Mouse (Mus musculus): Measurements from ENCODE around the gene Arl2bp. TPM values are rescaled to one million over a fixed set of nuclear protein-coding genes. Genes with fewer than 3 reads are reported as not detected.
A peak's percentile ranks its signal among the peaks of the same experiment; 100 is the strongest.

Arl2bp gene
- total and polyA plus RNA-seq, 3 experiments, result 104 to 180 (median 123) TPM

DNA sequence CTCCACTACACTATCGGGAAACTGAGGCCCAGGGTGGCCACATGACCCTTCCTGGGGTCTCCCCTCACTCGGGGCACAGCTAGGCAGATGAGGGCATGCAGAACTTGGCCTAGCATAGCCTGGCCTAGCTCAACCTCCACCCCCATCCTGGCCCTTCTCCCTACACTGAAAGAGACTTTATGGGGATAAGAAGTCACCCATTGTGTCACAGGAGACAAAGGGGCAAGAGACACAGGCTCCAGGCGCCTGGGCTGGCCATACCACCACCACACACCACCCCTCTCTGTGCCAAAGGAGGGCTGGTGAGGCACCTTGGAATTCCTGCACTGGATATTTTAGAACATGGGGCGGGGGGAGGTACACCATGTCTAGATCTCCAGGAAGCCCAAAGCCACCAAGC lies 17.9 kb downstream of the Arl2bp start:
- ATAC-seq (ENCODE audit: extremely low read depth, insufficient number of reproducible peaks, low FRiP score, poor library complexity, severe bottlenecking) (no peak), DNase-seq (ENCODE audit: low spot score) (no peak)
- Histone ChIP-seq H3K4me3 (ENCODE audit: low read depth, low read length) (no peak overlapping the region), H3K27me3 (ENCODE audit: insufficient read depth, low read length) (peaks cover 55% of the 10 kb centered on the region), H3K9me3 (replicated peaks) (peaks cover 8% of the 10 kb centered on the region), H3K36me3 (replicated peaks) (no peaks in the 10 kb centered on the region), H3K4me1 (ENCODE audit: insufficient read depth, low read depth, low read length) (peaks cover 4% of the 10 kb centered on the region; the same call in 1 of the 2 replicates)
- no peak for TF ChIP-seq TAL1 (conservative IDR thresholded peaks at IDR 0.05; ENCODE audit: low read depth, low read length)

DNA sequence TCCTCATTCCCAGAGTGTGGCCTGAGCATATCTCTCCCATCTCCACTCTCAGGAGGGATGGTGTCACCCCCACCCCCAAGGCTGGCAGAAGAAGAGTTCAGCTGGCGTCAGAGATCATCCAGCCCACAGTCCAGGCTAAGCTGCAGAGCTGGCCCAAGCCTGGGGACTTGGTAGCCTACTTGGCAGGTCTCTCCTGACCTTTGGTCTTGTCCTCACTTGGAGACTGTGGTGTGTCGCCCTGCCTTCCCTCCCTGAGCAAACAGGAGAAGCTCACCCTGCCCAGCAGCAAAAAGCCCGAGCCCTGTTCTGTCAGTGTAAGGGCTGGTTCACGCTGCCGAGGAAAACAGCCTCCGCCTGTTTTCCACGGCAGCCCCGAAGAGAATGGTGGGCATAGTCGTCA lies 19.6 kb downstream of the Arl2bp start:
- DNase-seq (ENCODE audit: low spot score) (no peak), ATAC-seq (ENCODE audit: extremely low read depth, insufficient number of reproducible peaks, low FRiP score, poor library complexity, severe bottlenecking) (no peak)
- no peaks in the 10 kb centered on the region for H3K9me3 ChIP-seq (replicated peaks)
- no peak for TF ChIP-seq POLR2AphosphoS5 (IDR thresholded peaks at IDR 0.05; ENCODE audit: insufficient replicate concordance, low read depth, low read length)
- no peak for TF ChIP-seq GATA2 (IDR thresholded peaks at IDR 0.05; ENCODE audit: borderline replicate concordance, low read depth, low read length)
- TF ChIP-seq CTCF (IDR thresholded peaks at IDR 0.05; ENCODE audit: low read depth, low read length), result no peak
- TF ChIP-seq GATA1 (IDR thresholded peaks at IDR 0.05; ENCODE audit: borderline replicate concordance, low read length), result no peak
- TF ChIP-seq TAL1 (conservative IDR thresholded peaks at IDR 0.05; ENCODE audit: low read depth, low read length), result no peak
- H3K27me3 ChIP-seq (ENCODE audit: insufficient read depth, low read length), result peaks cover 57% of the 10 kb centered on the region
- no peaks in the 10 kb centered on the region for H3K36me3 ChIP-seq (replicated peaks)
- peaks cover 4% of the 10 kb centered on the region; the same call in 1 of the 2 replicates for H3K4me1 ChIP-seq (ENCODE audit: insufficient read depth, low read depth, low read length)
- H3K4me3 ChIP-seq (ENCODE audit: low read depth, low read length), result no peak overlapping the region

DNA sequence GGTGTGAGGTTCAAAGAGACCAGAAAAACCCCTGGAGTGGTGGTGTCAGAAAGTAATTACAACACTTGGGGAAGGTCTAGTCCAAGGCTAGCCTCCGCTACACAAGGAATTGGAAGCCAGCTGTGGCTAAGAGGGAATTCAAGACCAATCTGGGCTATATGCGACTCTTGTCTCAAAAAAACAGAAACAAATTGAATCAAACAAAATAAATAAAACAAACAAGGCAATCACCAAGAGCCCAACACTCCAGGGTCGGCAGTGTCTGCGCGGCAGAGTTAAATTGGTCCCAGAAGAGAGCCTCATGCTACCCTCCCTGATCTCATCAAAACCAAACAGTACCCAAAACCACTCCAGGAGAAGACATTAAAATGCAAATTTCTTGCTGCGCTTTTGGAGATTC lies 28.3 kb downstream of the Arl2bp start:
- H3K4me1 ChIP-seq (ENCODE audit: insufficient read depth, low read depth, low read length), result peaks cover 9% of the 10 kb centered on the region
- peaks cover 63% of the 10 kb centered on the region for H3K27me3 ChIP-seq (ENCODE audit: insufficient read depth, low read length)
- H3K9me3 ChIP-seq (replicated peaks), result 0 out of 2 replicates have a peak, but pooled peaks cover 2% of the 10 kb centered on the region
- no peak overlapping the region for H3K4me3 ChIP-seq (ENCODE audit: low read depth, low read length)
- H3K36me3 ChIP-seq (replicated peaks), result no peaks in the 10 kb centered on the region
- TF ChIP-seq POLR2AphosphoS5 (IDR thresholded peaks at IDR 0.05; ENCODE audit: insufficient replicate concordance, low read depth, low read length) (no peak), TAL1 (conservative IDR thresholded peaks at IDR 0.05; ENCODE audit: low read depth, low read length) (no peak), CTCF (IDR thresholded peaks at IDR 0.05; ENCODE audit: low read depth, low read length) (no peak), GATA1 (IDR thresholded peaks at IDR 0.05; ENCODE audit: borderline replicate concordance, low read length) (no peak), GATA2 (IDR thresholded peaks at IDR 0.05; ENCODE audit: borderline replicate concordance, low read depth, low read length) (no peak)
- no peak for DNase-seq (ENCODE audit: low spot score)
- no peak for ATAC-seq (ENCODE audit: extremely low read depth, insufficient number of reproducible peaks, low FRiP score, poor library complexity, severe bottlenecking)

GRCm38 (mm10) chr8:94695341-94695993 lies 29.1 kb downstream of the Arl2bp start:
- H3K9me3 ChIP-seq (replicated peaks), result 0 out of 2 replicates have a peak, but pooled peaks cover 2% of the 10 kb centered on the region
- peaks cover 63% of the 10 kb centered on the region for H3K27me3 ChIP-seq (ENCODE audit: insufficient read depth, low read length)
- TF ChIP-seq TAL1 (conservative IDR thresholded peaks at IDR 0.05; ENCODE audit: low read depth, low read length) (no peak), GATA1 (IDR thresholded peaks at IDR 0.05; ENCODE audit: borderline replicate concordance, low read length) (no peak), CTCF (IDR thresholded peaks at IDR 0.05; ENCODE audit: low read depth, low read length) (no peak)
- H3K4me1 ChIP-seq (ENCODE audit: insufficient read depth, low read depth, low read length), result peaks cover 11% of the 10 kb centered on the region
- DNase-seq (ENCODE audit: low spot score), result no peak
- no peak for ATAC-seq (ENCODE audit: extremely low read depth, insufficient number of reproducible peaks, low FRiP score, poor library complexity, severe bottlenecking)
- H3K36me3 ChIP-seq (replicated peaks), result no peaks in the 10 kb centered on the region
- peak overlapping the region; percentile 55; the same call in 1 of the 2 replicates for H3K4me3 ChIP-seq (ENCODE audit: low read depth, low read length)

- 0 out of 2 replicates have a peak, but pooled peaks cover 2% of the 10 kb centered on the region for H3K9me3 ChIP-seq (replicated peaks)
- peak within 1 kb of the TSS; percentile 55; the same call in 1 of the 2 replicates for H3K4me3 ChIP-seq (ENCODE audit: low read depth, low read length)
- TF ChIP-seq POLR2AphosphoS5 (IDR thresholded peaks at IDR 0.05; ENCODE audit: insufficient replicate concordance, low read depth, low read length) (no peak), GATA2 (IDR thresholded peaks at IDR 0.05; ENCODE audit: borderline replicate concordance, low read depth, low read length) (no peak), GATA1 (IDR thresholded peaks at IDR 0.05; ENCODE audit: borderline replicate concordance, low read length) (no peak), CTCF (IDR thresholded peaks at IDR 0.05; ENCODE audit: low read depth, low read length) (no peak), TAL1 (conservative IDR thresholded peaks at IDR 0.05; ENCODE audit: low read depth, low read length) (no peak)
- H3K36me3 ChIP-seq (replicated peaks), result no peaks in the 10 kb centered on the region
- DNase-seq (ENCODE audit: low spot score) (no peak), ATAC-seq (ENCODE audit: extremely low read depth, insufficient number of reproducible peaks, low FRiP score, poor library complexity, severe bottlenecking) (no peak)
- H3K27me3 ChIP-seq (ENCODE audit: insufficient read depth, low read length), result peaks cover 62% of the 10 kb centered on the region
- peaks cover 12% of the 10 kb centered on the region for H3K4me1 ChIP-seq (ENCODE audit: insufficient read depth, low read depth, low read length)
Measured at GRCm38 (mm10) chr8:94695994-94696384, 29.6 kb downstream of the Arl2bp start, which contains the start of gene Pllp. Gene Pllp, minus strand, starts transcription at chr8:94696278.

GRCm38 (mm10) chr8:94696566-94696965 lies 30.2 kb downstream of the Arl2bp start:
- TF ChIP-seq CTCF (IDR thresholded peaks at IDR 0.05; ENCODE audit: low read depth, low read length) (no peak), POLR2AphosphoS5 (IDR thresholded peaks at IDR 0.05; ENCODE audit: insufficient replicate concordance, low read depth, low read length) (no peak), TAL1 (conservative IDR thresholded peaks at IDR 0.05; ENCODE audit: low read depth, low read length) (no peak), GATA1 (IDR thresholded peaks at IDR 0.05; ENCODE audit: borderline replicate concordance, low read length) (no peak), GATA2 (IDR thresholded peaks at IDR 0.05; ENCODE audit: borderline replicate concordance, low read depth, low read length) (no peak)

More at GRCm38 (mm10) chr8:94696566-94696965, 30.2 kb downstream of the Arl2bp start:
- Histone ChIP-seq H3K27me3 (ENCODE audit: insufficient read depth, low read length) (peaks cover 58% of the 10 kb centered on the region), H3K36me3 (replicated peaks) (no peaks in the 10 kb centered on the region), H3K9me3 (replicated peaks) (0 out of 2 replicates have a peak, but pooled peaks cover 2% of the 10 kb centered on the region), H3K4me3 (ENCODE audit: low read depth, low read length) (no peak overlapping the region), H3K4me1 (ENCODE audit: insufficient read depth, low read depth, low read length) (peaks cover 12% of the 10 kb centered on the region)
- ATAC-seq (ENCODE audit: extremely low read depth, insufficient number of reproducible peaks, low FRiP score, poor library complexity, severe bottlenecking), result no peak
- no peak for DNase-seq (ENCODE audit: low spot score)

All from G1E (cell line).